Mouse (Mus musculus) spleen, postnatal 4 days (tissue): ENCODE results near the gene Rpp21.
"Not testable (repeated sequence)": the region's sequence is repeated elsewhere in the genome, so short reads cannot be mapped to it uniquely, and the experiment has no call there.

Source experiments
- DNase-seq, 2 experiments: peaks; one replicate each; pipeline ENCODE4 v3.0.0; 2022; ENCODE audit warnings: low spot score in 2 of 2

The Rpp21 gene

GRCm38 (mm10) chr17:36235300-36235699 lies 22.6 kb downstream of the Rpp21 start:
- not testable (repeated sequence) for DNase-seq

- no peak for DNase-seq
Observed at GRCm38 (mm10) chr17:36233572-36233971, 24.3 kb downstream of the Rpp21 start.

- DNase-seq = peak; percentile 71 to 95
Observed at GRCm38 (mm10) chr17:36231318-36231717, 26.6 kb downstream of the Rpp21 start.

- DNase-seq = no peak
Observed at GRCm38 (mm10) chr17:36229046-36229445, 28.8 kb downstream of the Rpp21 start.

- peak in 1 of 2 experiments; percentile 19 for DNase-seq
Observed at GRCm38 (mm10) chr17:36226921-36227320, 30.9 kb downstream of the Rpp21 start.

- DNase-seq = no peak
Observed at GRCm38 (mm10) chr17:36225231-36225824, 32.5 kb downstream of the Rpp21 start.

GRCm38 (mm10) chr17:36224451-36224850 lies 33.4 kb downstream of the Rpp21 start:
- DNase-seq = no peak

- DNase-seq = no peak
Observed at GRCm38 (mm10) chr17:36218594-36219155, 39.2 kb downstream of the Rpp21 start.

GRCm38 (mm10) chr17:36215586-36215985 lies 42.3 kb downstream of the Rpp21 start:
- DNase-seq = no peak

GRCm38 (mm10) chr17:36206846-36207245 lies 51.0 kb downstream of the Rpp21 start:
- no peak for DNase-seq

GRCm38 (mm10) chr17:36205862-36206261 lies 52.0 kb downstream of the Rpp21 start:
- no peak for DNase-seq
